8 mouse cellular contexts compared by ENCODE assay signal in genomic region chr10:4346489-4347135, GRCm38 (mm10). TPM values are rescaled to one million over a fixed set of nuclear protein-coding genes. Genes with fewer than 3 reads are reported as not detected.
DNase-seq lines count a peak whose midpoint lies in the region; ATAC-seq lines count a peak whose summit lies in the region.

No protein-coding gene starts in this region.

- no peaks in the 10 kb centered on the region for H3K9me3 ChIP-seq in hindbrain, embryonic 16.5 days (ENCODE audit: control insufficient read depth, low read length)

- ATAC-seq in hindbrain, embryonic 16.5 days, result peak; percentile 84

- peak overlapping the region; percentile 60 for H3K4me2 ChIP-seq in hindbrain, embryonic 16.5 days (ENCODE audit: low read length)

- H3K4me3 ChIP-seq in hindbrain, embryonic 16.5 days (ENCODE audit: low read length), result peak overlapping the region; percentile 26

- peaks cover 2% of the 10 kb centered on the region; the same call in 1 of the 2 replicates for H3K4me1 ChIP-seq in hindbrain, embryonic 16.5 days (ENCODE audit: control insufficient read depth, insufficient read depth, low read depth, low read length)

- no peak overlapping the region for H3K27ac ChIP-seq in hindbrain, embryonic 16.5 days (ENCODE audit: low read depth, low read length)

- H3K36me3 ChIP-seq in hindbrain, embryonic 16.5 days (ENCODE audit: control insufficient read depth, insufficient read depth, low read length), result no peaks in the 10 kb centered on the region

- no peaks in the 10 kb centered on the region for H3K27me3 ChIP-seq in hindbrain, embryonic 16.5 days (replicated peaks; ENCODE audit: control insufficient read depth, insufficient read depth, low read length)

- 8% methylated on average over 16 of the region's 28 CpGs for WGBS in hindbrain, embryonic 16.5 days

- H3K9ac ChIP-seq in hindbrain, embryonic 16.5 days (ENCODE audit: low read depth, low read length), result no peak overlapping the region; the same call in 1 of the 2 replicates

- DNase-seq in WW6 (ENCODE audit: low read depth, low spot score), result peak; percentile 77
- DNase-seq in cerebellum, postnatal 36 days, result peak; percentile 91 to 94
- DNase-seq in gastrocnemius, adult 18-20 months (ENCODE audit: low spot score), result peak; percentile 91
- DNase-seq in left cerebral cortex, adult 11 months (ENCODE audit: low spot score), result peak; percentile 81
- peak; percentile 97 for DNase-seq in lung, postnatal 36 days
- DNase-seq in retina, postnatal 7 days (ENCODE audit: low read depth, low spot score), result peak; percentile 84
- DNase-seq in urinary bladder, adult 18-20 months (ENCODE audit: low spot score in 2 of 2), result peak; percentile 79 to 81

RNA-seq across cellular contexts. Expression of gene Zbtb2, which starts 41.3 kb away (rescaled TPM):
- total RNA-seq in gastrocnemius, adult 18-20 months (2021), result 1 to 10 TPM; 4.4 to 5.2 TPM
- 11.7 and 15.2 TPM in 2 replicates for polyA plus RNA-seq in hindbrain, embryonic 16.5 days (2015; fragmentation: Nextera tagmentation; extraction: Ambion mirVana)
